Mouse (Mus musculus): ENCODE measurements around the gene Btbd8.
A peak's percentile ranks its signal among the peaks of the same experiment; 100 is the strongest.

The Btbd8 gene

DNA sequence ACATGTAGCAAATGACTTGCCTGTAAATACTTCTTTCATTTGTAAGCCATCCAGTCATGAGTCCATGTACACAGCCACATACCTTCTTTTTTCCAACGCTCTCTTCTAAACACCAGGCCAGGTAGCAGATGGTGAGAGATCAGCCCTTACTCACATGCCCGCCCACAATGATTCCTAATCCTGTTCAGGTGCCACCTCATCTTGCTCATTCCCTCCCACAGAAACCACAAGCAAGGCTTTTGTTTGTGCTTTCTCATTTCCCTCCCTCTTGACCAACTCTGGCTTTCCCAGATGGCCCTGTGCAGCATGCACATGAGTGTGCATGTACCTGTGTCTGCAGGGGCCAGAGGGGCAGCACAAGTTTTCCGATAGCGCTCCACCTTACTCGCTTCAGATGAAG is 12.5 kb downstream of the Btbd8 start:
- DNase-seq: no peak

DNA sequence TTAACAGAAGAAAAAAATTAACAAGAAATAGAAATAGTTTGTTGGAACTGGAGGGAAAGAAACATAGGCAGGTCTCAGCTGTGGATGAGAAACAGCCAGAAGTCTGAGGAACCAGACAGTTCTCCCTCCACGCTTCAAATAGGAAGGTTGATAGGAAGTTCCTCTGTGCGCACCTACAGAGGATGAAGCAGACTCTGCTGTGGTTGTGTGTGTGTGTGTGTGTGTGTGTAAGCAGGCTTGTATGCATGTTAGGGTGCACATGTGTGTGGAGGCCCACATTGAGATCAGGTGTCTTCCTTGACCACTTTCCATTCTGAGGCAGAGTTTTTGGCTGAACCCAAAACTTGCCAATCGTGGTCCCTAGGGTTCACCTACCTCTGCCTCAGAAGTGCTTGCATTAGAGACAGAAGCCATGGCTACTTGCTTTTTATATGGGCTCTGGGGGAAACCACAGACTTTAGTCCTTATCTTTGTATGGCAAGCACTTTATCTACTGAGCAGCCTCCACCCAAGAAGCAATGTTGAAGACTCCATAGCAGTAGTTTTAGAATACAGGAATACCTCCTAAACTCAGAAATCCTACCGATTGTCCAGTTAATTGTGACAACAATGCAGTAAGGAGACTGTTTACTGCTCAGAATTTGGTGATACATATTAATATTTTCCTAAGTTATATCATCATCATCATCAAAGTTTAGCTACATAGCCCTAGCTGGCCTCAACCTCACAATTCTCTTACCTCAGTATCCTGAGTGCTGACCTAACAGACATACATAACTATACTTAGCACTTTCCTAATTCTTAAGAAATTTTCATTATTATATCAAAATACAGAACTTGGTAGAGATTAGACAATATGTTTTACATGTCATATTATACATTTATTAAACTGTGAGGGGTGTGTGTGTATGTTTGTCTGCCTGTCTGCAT is 24.6 kb downstream of the Btbd8 start:
- no peak for DNase-seq

- DNase-seq: no peak
These were observed 28.7 kb downstream of the Btbd8 start for GRCm38 (mm10) chr5:107466501-107466900.

DNA sequence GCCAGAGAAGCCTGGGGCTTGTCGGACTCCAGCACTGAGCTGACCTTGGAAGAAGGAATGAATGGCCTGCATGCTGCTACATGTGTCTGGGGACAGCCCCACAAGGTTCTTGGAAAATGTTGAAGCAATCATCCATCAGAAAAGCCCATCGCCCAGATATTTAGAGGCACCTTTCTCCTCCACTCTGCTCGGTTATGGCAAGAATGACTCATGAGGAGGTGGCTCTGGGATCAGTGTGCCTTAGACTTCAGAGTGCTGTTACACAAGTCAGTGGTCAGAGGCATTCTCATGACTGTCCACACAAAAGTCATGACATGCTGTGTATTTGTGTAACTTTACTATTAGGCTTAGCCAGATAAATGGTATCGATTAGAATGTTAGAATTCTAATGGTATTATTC is 29.3 kb downstream of the Btbd8 start:
- DNase-seq: no peak

- no peak for DNase-seq
These were observed 33.0 kb downstream of the Btbd8 start for GRCm38 (mm10) chr5:107470600-107471329.

DNA sequence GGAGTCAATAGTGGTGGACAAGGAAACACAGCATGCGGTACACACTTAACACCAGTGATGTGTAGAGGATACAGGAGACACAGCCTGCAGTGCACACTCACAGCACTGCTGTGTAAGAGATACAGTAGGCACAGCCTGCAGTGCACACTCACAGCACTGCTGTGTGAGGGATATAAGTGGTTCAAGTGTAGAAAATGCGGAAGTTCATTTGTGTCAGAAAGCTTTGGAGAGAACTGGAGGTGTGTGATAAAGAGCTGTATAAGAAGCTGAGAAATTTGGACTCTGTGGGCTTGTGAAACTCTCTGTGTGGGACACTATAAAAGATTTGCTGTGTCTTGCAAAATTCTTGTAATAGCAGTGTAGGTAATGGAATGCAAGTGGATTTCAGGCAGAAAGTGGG is 42.4 kb downstream of the Btbd8 start:
- no peak for DNase-seq

GRCm38 (mm10) chr5:107488996-107489395 is 51.2 kb downstream of the Btbd8 start:
- DNase-seq: no peak

DNA sequence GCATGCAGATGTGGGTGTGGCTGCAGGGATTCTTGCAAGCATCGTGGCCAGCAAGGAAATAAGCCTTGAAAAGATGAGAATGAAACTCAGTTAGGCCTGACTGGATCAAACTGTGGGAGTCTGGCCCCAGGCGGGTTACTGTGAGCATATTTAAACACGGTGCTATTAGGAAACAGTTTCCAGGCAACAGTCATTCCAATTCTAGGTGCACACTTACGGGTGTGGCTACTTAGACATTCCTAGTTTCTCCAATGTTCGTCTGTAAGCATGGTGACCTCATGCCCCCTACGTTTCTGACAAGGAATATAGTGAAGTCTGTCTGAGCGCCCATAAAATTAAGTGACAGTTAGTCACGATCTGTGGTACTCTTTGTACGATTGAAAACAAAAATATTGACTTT is 53.2 kb downstream of the Btbd8 start:
- DNase-seq: no peak

- no peak for DNase-seq
These were observed 54.7 kb downstream of the Btbd8 start for GRCm38 (mm10) chr5:107492471-107492870.

GRCm38 (mm10) chr5:107494759-107495158 is 57.0 kb downstream of the Btbd8 start:
- DNase-seq: no peak

GRCm38 (mm10) chr5:107496047-107496446 is 58.2 kb downstream of the Btbd8 start:
- no peak for DNase-seq

- no peak for DNase-seq
These were observed 60.0 kb downstream of the Btbd8 start for GRCm38 (mm10) chr5:107497519-107498501.

GRCm38 (mm10) chr5:107498806-107499310 is 61.1 kb downstream of the Btbd8 start:
- no peak for DNase-seq

DNA sequence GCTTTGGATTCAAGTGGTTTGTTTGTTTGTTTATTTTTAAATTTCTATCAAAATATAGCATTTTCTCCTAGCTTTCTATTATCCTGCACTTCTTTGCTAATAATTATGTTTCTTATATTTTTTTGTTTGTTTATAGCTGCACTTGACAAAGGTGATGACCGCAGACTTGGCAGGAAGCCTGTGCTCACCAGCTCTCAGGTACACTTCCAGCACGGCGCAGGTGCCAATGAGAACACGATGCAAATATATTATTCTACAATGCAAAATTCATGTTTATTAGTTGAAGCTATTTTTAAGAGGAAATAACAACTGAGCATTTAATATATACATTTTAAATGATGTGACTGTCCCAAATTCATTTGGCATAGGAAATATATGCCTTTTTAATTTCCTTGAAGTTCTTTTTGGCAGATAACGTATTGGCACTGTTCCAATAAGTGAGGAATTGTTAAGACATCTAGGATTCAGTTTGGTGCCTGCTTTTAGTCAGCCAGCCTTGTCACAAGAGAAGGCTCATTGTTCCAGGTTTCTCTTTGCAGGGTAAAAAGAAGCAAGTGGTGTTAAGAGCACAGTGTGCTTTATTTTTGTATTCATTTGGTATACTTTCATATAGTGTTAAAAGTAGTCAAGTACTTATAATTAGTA is 62.2 kb downstream of the Btbd8 start:
- no peak for DNase-seq

- no peak for DNase-seq
These were observed 62.9 kb downstream of the Btbd8 start for GRCm38 (mm10) chr5:107500741-107501140.

DNA sequence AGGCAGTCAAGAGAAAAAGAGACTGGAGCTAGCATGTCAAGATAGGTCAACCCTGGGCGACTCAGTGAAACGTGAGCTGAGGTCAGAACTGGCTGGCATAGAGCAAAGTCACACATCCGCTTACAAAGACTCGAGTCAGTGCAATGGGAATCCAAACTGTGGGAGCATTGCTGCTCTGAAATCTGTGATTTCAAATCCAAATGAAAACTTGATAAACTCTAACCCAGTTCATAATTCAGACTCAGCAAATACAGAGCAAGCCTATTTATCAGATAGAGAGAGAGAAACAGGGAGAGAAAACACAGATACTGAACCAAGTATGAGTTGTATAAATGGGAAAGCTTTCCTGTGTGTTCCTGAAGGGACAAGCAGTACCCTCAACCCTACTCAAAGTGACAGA is 69.5 kb downstream of the Btbd8 start, which contains the start of gene Gm42669:
Gene Gm42669 (plus strand): TSS at position 301 of the 400 bp plus-strand sequence.
- no peak for DNase-seq

DNA sequence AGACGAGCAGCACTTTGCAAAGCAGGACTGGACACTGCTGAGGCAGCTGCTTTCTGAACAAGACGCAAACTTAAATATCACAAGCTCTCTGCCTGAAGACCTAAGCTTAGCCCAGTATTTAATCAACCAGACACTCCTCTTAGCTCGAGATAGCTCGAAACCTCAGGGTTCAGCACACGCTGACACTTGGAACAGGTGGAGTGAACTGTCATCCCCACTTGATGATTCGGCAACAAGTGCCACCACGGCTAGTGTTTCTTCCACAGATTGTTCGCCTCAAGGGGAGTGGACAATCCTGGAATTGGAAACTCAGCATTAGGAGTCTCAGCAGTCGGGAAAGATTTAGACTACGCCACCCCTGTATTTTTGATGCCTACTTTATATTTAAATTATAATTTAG is 72.7 kb downstream of the Btbd8 start:
- DNase-seq: no peak

GRCm38 (mm10) chr5:107511326-107511725 is 73.5 kb downstream of the Btbd8 start:
- DNase-seq: no peak

DNA sequence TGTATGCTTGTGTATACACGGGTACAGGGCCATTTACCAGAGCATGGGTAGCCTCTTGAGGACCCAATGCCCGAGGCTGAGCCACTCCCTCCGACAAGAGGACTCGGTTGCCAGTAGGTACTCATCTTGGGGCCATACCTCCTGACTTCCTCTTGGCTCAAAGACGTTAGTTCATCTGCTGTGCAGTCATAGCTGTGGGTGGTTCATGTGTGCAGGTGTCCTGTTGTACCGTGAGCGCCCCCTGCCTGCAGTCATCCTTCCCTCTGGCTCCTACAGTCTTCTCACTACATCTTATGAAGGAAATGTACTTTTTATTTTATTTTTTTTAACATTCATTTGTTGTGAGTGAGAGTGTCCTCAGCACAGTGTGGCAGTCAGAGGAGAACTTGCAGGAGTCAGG is 75.8 kb downstream of the Btbd8 start:
- peak; percentile 32 to 67 for DNase-seq

GRCm38 (mm10) chr5:107515453-107515852 is 77.7 kb downstream of the Btbd8 start:
- no peak for DNase-seq

DNA sequence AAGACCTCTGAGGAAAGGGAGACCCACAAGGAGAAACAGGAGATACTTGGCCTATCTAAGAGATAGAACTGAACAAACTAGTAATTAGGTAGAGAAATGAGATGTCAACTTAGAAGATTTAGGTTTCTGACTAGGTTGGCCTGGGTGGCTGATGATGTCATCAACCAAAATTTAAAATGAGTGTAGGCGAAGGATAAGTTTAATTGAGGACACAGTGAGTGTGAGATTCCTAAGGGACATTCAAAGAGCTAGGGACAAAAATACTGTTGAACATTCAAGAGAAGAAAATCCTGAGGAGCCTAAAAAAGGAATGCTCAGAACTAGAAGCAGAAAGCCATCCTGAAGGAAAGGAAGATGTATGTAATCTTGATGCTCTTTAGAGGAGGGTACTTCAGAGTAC is 78.3 kb downstream of the Btbd8 start:
- DNase-seq: no peak

DNA sequence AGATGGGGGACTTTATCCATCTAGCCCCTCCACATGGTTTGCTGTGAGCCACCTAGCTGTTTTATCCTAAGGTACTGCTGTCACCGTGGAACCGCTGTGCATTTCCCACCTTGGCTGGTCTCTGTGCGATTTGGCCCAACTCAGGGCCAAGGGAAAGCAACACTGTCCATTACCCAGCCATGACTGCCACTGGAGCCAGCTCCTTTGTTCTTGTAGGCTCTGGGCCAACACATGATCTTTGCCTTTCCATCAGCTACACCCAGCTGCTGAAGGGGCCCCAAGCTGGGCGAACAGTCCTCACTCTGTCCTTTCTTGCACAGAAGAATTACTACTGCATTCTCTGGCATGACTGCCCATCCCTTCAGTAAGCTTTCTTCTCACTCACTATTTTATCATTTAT is 80.8 kb downstream of the Btbd8 start:
- DNase-seq: no peak
